Mouse (Mus musculus) embryonic facial prominence, embryonic 12.5 days (tissue): Measurements from ENCODE around the gene 3110001I22Rik. TPM values are rescaled to one million over a fixed set of nuclear protein-coding genes. Genes with fewer than 3 reads are reported as not detected.

Experiments used
- ATAC-seq: fragments of 200-750 bp; cut with Nextera tagmentation; 2 replicates; pipeline ENCODE4 v1.8.0; 2017; ENCODE audit not compliant: insufficient number of reproducible peaks, insufficient read depth, low FRiP score, low TSS enrichment
- H3K27ac ChIP-seq: fragments of 300-500 bp; sonication (generic); 2 replicates; pipeline ENCODE4 v1.5.1; 2016; ENCODE audit warnings: mild to moderate bottlenecking
- H3K27me3 ChIP-seq: fragments of 300-500 bp; sonication (generic); 2 replicates; pipeline ENCODE4 v1.6.1; 2016; ENCODE audit warnings: mild to moderate bottlenecking, moderate library complexity
- H3K36me3 ChIP-seq: fragments of 300-500 bp; sonication (generic); 2 replicates; pipeline ENCODE4 v1.6.1; 2016; ENCODE audit warnings: mild to moderate bottlenecking
- H3K4me1 ChIP-seq: fragments of 300-500 bp; sonication (generic); 2 replicates; pipeline ENCODE4 v1.6.1; 2016
- H3K4me2 ChIP-seq: fragments of 300-500 bp; sonication (generic); replicated peaks from 2 replicates; pipeline ENCODE4 v1.6.1; 2016; ENCODE audit warnings: mild to moderate bottlenecking, moderate library complexity
- H3K4me3 ChIP-seq: fragments of 300-500 bp; sonication (generic); 2 replicates; pipeline ENCODE4 v1.5.1; 2016; ENCODE audit warnings: mild to moderate bottlenecking
- H3K9ac ChIP-seq: fragments of 300-500 bp; sonication (generic); 2 replicates; pipeline ENCODE4 v1.6.1; 2016; ENCODE audit warnings: mild to moderate bottlenecking, moderate library complexity
- H3K9me3 ChIP-seq: fragments of 300-500 bp; sonication (generic); 2 replicates; pipeline ENCODE4 v1.6.1; 2016; ENCODE audit warnings: mild to moderate bottlenecking, moderate library complexity
- WGBS: fragments of 180-500 bp; shearing (Covaris S2); methylation state at CpG from one replicate; pipeline ENCODE4 v1.1.7; 2016; 5-methylcytosine and 5-hydroxymethylcytosine counted together
- polyA plus RNA-seq: library from polyadenylated mRNA; unstranded; fragments of >200 nt; fragmentation: Nextera tagmentation; extraction: Ambion mirVana; gene quantifications from 2 replicates; pipeline ENCODE4 v1.2.1, GENCODE M21; 2016

The 3110001I22Rik gene
- polyA plus RNA-seq, 1 experiment from 2014 or later: 8.0 TPM

DNA sequence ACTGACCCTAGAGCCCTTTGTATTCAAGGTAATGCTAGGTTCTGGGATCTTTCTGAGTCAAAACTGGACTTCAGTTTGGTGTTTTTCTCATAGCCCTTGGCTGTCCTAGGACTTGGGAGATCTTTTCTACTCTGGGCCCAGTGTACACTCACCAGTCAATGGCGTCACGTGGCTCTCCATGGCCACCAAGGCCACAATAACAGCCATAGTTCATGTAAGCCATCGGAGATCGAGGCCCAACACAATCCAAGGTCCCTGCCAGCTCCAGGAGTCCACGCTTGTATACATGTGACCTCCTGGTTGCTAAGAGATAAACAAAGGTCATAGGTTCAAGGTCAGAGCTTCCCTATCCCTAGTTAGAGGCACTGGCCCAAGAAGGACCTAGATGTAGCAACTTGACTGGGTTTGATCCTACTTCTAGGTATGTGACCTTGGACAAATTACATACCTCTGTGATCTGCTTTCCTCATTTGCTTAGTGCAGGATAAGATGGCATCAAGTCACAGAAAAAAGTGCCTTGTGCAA lies 56.1 kb downstream of the 3110001I22Rik start:
- H3K4me2 ChIP-seq: no peak overlapping the region
- no peak overlapping the region for H3K9ac ChIP-seq
- H3K4me3 ChIP-seq: no peak overlapping the region
- H3K27me3 ChIP-seq: no peaks in the 10 kb centered on the region
- no peak for ATAC-seq
- H3K4me1 ChIP-seq: no peaks in the 10 kb centered on the region
- 86% methylated on average over 5 of the region's 5 CpGs for WGBS
- H3K36me3 ChIP-seq: no peaks in the 10 kb centered on the region
- no peaks in the 10 kb centered on the region for H3K9me3 ChIP-seq
- H3K27ac ChIP-seq: no peak overlapping the region

Other genes starting within 250 kb of the 3110001I22Rik start
- 39.1 and 40.9 TPM in 2 replicates for gene Parn, start 3.8 kb upstream of the 3110001I22Rik start, polyA plus RNA-seq
- 44.5 and 48.3 TPM in 2 replicates for gene Bfar, start 71 bp upstream of the 3110001I22Rik start, polyA plus RNA-seq
- not detected in 2 replicates for gene Pla2g10, start 59.1 kb downstream of the 3110001I22Rik start, polyA plus RNA-seq
- 82.6 and 83.0 TPM in 2 replicates for gene Rrn3, start 108.8 kb downstream of the 3110001I22Rik start, polyA plus RNA-seq
- gene Ntan1, start 146.9 kb downstream of the 3110001I22Rik start, polyA plus RNA-seq: 208 and 214 TPM in 2 replicates
- 96.6 and 103 TPM in 2 replicates for gene Pdxdc1, start 231.2 kb downstream of the 3110001I22Rik start, polyA plus RNA-seq
- gene Mpv17l, start 231.2 kb downstream of the 3110001I22Rik start, polyA plus RNA-seq: 3.7 and 4.1 TPM in 2 replicates